Mouse (Mus musculus) bone marrow macrophage, adult 2 months (primary cell): ENCODE data around the gene Ndufb8.

Experiments
- CTCF ChIP-seq: IDR thresholded peaks from 2 replicates; pipeline ENCODE4 v1.5.1; 2012; ENCODE audit warnings: low read depth, mild to moderate bottlenecking, low read length, moderate library complexity
- POLR2A ChIP-seq: IDR thresholded peaks from 2 replicates; pipeline ENCODE4 v1.6.1; 2012; ENCODE audit warnings: mild to moderate bottlenecking, low read depth, low read length, borderline replicate concordance

DNA sequence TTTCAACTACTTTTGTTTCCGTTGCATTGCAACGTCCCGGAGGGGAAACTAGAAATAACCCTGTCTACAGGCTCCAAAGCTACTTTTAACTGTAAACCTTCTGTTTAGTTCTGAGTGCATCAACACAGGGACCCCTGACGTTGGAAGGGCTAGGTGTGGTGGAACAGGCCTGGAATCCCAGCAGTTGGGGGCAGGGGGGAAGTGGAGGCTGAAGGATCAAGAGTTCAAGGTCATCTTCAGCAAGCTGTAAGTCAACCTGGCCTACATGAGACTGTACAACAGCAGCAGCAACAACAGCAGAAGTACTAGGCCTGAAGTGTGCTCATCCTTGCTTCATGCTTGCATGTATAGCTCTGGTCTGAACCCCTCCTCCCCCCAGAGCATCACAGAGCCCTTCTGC, 32.8 kb upstream of the Ndufb8 start:
- TF ChIP-seq POLR2A, result no peak
- no peak for TF ChIP-seq CTCF
